Mouse (Mus musculus): Measurements from ENCODE around the gene Rpl10a.
"Not testable (repeated sequence)": the region's sequence is repeated elsewhere in the genome, so short reads cannot be mapped to it uniquely, and the experiment has no call there.

Gene Rpl10a

DNA sequence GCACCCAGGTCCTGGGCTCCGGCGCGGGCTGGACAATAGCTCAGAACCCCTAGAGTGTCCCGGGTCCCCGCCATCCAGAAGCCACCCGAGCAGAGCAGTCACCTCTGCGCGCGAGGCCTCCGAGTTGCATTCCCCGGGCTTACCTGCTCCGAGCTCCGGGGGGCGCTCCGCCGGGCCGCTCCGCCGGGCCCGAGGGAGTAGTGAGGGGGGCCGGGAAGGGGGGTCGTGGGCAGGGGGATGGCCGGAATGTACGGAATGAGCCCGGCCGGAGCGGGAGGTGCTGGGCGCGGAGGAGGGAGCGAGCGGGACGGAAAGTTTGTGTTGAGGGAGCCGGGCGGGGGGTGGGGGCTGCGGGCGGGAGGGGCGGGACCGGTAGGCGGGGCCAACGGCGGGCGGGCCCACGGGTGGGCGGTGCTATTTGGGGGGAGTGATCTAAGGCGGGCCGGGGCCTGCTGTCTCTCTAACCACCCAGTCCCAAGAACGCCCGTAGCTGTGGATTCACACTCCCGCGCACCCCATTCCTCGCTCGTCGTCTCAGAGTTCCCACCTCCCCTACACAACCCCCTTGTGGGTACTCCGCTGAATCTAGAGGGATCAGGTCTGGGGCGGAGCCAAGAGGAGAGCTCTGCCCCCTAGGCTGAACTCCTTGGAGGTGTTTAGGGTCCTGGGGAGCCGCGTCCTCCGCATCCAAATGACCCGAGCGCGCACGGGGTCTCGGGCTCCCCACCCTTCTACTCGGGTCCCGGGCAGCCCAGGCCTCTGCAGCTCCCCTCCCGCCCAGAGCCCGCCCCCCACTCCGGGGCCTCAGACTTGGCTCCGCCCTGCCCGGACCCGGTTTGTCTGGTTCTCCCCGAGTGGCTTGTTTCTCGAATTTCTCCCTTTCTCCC is 22.4 kb downstream of the Rpl10a start, which contains the start of gene Tead3:
Tead3 (minus strand) TSS at position 352 of the 887 bp plus-strand sequence.
- ATAC-seq (ENCODE audit: insufficient number of reproducible peaks, low FRiP score, low TSS enrichment): no peak

DNA sequence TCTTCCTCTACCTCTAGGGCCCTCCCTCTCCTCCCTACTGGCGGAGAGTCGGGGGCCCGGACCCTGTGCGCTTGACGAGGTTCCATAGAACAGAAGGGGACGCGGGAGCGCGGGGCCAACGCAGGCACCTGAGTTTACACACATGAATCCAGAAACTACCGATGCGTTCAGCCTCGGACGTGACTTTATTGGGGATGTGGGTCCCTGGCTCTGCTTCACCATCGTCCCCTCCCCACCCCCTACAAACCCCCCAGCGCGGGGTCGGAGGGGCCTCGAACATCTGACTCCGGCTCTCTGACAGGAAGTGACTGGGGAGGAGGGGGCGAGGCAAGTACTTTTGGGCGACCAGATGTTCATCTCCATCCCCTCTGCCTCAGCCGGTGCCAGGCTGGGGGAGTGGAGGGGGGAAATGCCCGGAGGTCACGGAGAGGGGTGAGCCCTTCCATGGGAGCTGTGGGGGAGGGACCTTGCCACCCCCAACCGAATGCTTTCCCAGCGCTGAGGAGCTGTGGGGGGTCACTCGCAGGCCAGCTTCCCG is 23.2 kb downstream of the Rpl10a start:
- no peak for ATAC-seq (ENCODE audit: insufficient number of reproducible peaks, low FRiP score, low TSS enrichment)

DNA sequence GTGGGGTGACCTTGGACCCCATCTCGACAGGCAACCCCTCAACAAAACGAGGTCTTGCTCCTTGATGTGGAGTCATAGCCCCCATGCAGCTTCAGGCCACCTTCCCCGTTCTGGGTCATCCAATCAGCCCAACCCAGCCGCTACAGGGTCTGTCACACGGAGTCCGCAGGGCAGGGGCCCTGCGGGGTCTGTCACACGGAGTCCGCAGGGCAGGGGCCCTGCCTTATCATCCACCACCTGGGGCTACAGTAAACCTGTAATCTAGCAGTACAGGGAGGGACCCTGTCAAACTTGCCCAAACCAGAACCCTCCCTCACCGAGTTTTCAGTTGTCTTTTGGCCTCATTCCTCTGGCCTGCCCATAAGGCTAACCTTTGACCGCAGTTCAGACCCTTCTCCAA is 23.7 kb downstream of the Rpl10a start:
- ATAC-seq (ENCODE audit: insufficient number of reproducible peaks, low FRiP score, low TSS enrichment): no peak

DNA sequence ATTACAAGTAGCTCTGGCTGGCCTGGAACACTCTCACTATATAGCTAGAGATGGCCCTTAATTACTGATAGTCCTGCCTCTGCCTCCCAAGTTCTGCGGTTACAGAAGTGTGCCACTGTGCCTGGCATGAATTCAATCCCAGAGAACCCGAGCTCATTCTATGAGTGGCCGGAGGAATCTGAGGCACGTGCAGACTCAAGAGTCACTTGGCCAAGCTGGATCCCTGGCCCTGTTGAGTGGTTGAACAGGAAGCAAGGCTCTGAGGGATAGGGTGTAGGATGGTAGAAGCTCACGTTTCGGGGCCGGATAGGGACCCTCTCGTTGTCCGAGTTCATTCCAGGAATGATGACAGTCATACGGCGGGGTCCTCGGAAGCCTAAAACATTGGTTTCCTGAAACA is 27.6 kb downstream of the Rpl10a start:
- ATAC-seq (ENCODE audit: insufficient number of reproducible peaks, low FRiP score, low TSS enrichment): no peak

DNA sequence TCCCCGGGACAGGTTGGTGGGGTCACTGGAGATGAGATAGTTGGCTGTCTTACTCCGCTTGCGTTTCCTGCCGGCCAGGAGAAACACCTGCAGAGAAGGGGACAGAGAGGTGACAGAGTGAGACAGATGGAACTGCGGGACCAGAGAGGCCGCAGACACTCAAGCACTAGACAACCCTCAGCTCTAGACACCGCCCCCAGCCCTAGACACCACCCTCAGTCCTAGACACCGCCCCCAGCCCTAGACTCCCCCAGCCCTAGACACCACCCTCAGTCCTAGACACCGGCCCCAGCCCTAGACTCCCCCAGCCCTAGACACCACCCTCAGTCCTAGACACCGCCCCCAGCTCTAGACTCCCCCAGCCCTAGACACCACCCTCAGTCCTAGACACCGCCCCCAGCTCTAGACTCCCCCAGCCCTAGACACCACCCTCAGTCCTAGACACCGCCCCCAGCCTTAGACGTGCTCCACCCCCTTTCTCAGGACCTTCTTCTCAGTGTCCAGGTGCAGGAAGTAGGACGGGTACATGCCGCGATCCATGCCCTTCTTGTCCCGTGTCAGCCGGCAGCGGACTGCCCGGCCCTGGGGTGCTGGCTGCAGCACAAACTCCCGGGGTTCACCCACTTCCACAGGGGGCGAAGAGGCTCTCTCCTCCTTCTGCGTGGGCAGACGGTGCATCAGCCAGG is 30.4 kb downstream of the Rpl10a start:
- ATAC-seq (ENCODE audit: insufficient number of reproducible peaks, low FRiP score, low TSS enrichment): not testable (repeated sequence)

DNA sequence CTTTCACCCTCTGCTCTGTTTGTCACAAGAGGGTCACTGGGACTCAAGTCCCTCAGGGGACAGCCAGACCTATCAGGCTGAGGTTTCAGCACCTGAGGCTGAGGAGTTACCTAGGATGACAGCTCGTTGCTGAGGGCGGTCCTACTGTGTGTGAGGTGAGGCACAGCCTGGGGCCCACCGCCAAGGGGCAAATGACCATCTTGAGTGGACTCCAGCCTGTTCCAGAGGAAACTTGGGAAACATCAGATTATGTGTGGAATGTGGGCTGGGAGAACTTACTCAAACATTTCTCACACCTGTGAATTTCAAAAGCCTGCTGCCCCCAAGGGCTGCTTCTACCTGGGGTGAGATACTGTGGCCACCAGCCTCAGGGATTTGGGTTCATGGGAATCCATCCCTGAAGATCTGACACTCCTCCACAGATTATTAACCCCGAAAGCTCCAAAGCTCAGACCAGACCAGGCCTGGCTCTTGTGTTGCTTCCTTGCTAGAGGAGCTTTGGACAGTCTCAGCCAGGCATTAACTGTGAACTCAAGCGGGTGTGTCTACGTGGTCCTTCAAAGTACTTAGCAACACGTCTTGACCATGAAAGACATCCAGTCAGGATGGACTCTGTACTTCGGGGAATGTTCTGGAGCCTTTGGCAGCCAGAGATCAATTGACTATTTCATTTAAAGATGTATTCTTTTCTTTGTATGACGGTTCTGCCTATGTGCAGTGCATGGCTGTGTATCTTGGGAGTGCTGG is 32.4 kb downstream of the Rpl10a start:
- ATAC-seq (ENCODE audit: insufficient number of reproducible peaks, low FRiP score, low TSS enrichment): no peak

DNA sequence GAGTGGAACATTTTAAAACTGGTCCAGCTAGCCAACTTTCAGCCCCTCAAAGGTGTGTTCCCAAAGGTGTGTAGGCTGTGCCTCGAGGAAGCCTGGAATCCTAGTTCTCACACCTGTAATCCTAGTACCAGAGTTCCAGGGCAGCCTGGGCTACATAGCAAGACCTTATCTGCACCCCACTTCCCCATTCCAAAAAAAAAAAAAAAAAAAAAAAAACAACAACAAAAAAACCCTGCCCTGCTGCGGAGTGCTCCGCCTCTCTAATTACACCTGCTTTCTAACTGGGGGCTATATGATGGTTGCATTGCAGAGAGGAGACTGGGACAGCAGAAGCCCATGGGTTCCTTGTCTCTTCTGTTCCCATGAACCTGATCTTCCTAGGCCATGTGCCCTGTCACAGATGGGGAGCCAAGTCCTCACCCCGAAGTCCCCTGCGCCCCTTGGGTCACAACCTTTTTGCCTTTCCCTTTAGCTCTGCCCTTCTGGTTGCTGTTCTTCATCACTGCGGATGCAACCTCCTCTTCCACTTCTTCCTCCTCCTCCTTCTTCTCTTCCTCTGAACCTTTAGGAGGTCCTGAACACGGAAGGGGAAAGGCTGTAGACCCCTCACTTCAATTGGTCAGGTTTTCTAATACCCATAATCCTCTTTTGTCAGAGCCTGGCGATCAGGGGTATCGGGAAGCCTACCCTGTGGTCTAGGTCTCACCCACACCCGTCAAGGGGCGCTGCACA is 33.8 kb downstream of the Rpl10a start:
- ATAC-seq (ENCODE audit: insufficient number of reproducible peaks, low FRiP score, low TSS enrichment): no peak

DNA sequence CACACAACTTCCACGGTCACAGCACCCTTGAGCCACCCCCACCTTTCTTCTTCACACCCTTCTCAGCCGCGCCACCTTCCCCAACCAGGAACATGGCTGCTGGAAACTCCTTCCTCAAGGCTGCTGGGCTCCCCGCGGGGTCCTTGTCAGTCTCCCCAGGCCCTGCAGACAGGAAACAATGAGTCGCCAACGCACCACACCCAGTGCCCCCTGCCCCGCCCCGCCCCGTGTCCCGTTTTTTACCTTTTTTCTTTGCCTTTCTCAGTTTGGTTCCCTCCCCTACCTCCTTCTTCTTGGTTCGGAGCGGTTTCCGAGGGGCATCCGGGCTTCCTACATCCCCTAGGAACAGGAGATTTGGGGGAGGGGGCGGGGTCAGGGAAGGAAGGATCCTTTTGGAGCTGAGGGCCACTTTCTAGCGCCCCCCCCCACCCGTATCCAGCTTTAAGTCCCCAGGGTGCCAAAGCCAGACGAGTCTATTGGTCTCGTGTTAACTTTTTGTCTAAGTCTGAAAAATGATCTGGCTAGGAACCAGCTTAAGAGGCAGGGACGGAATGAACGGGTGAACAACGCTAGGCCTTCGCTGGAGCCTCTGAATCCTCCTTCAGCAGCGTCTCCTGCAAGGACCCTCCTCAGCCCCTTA is 34.5 kb downstream of the Rpl10a start:
- ATAC-seq (ENCODE audit: insufficient number of reproducible peaks, low FRiP score, low TSS enrichment): no peak

DNA sequence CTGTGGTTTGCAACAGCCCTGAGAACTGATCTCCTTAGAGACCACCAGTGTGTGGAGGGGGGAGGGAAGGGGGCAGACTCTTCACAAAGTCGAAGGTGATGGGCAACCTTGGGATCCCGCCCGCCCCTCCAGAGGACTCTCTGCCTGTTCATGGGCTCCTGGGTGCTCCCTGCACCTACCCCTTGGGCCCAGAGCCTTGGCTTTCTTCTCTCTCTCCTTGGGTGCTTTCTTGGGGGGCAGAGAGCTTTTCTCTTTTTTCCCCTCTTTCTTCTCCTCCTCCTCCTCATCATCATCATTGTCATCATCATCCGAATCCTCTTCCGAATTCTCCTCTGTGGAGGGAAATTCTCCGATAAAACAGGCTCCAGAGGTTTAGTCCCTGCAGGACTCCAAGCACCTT is 35.2 kb downstream of the Rpl10a start:
- ATAC-seq (ENCODE audit: insufficient number of reproducible peaks, low FRiP score, low TSS enrichment): no peak

DNA sequence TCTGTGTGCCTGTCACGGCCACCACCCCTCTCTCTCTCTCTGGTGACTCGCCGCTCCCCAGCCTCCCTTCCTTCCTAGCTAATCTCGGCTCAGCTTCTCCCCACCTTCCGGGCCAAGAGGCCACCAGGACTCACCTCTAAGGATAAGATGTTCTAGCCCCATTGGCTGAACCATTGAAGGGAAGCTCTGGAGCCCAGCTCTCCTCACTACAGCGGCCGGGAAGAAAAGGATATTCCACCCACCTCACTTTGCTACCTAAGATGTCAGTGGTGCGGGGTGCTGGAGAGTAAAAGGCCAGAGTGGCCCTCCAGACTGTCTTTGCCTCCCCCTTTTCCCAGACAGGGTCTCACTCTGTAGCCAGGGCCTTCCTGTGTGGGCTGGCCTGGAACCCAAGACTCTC is 36.9 kb downstream of the Rpl10a start, which contains the start of gene Tulp1:
Tulp1 (minus strand) TSS at position 101 of the 400 bp plus-strand sequence.
- no peak for ATAC-seq (ENCODE audit: insufficient number of reproducible peaks, low FRiP score, low TSS enrichment)

DNA sequence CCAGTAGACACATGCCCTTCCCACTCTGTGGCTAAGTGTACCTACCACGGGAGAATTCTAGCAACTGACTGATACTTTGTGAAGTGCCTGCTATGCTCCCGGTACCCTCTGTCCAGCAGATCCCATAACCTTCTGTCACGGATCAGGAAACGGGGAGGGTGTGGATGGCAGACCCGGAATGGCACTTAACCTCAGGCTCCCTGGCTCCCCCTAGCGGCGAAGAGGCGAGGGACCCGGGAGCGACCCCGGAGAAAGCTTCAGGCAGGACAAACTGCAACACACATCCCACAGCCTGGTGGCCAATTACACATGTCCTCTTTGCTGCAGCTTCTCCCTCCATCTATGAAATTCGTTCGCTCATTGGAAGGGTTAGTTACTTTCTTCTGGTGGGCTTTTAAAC is 40.2 kb downstream of the Rpl10a start:
- no peak; the same call in 1 of the 2 replicates for ATAC-seq (ENCODE audit: insufficient number of reproducible peaks, low FRiP score, low TSS enrichment)

DNA sequence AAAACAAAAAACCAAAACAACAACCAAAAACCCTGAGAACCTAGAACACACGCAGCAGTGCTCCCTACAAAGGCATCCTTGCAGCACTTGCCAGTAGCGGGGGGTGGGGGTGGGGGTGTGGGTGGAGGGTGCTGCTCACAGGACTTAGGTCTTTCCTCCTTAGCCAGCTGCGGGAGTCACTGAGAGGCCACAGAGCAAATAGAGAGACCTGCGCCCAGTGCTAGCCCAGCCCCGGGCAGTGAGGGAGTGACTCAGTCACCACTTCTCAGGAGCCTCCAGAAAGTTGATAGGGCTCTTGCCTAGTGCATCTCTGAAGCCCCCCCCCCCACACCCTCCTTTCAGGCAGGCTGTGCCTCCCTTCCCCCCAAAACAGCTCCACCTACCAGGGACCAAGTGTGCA is 40.8 kb downstream of the Rpl10a start:
- no peak for ATAC-seq (ENCODE audit: insufficient number of reproducible peaks, low FRiP score, low TSS enrichment)

DNA sequence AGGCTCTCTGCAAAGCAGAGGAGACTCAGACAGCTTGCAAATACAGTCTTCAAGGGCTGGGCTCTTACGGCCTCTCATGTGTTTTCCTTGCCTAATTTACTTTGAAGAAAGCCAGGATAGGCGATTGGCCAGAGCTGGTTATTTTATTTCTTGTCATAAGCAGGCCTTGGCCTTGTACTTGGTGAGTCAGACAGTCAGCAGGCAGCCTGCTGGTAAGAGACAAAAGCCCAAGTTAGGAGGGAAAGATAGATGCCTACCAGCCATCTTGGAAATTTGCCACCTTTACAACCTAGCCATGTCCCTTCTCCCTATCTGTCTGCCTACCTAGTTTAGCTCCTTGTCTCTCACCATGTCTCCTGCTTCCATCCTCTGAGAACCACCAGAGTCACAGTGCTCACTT is 43.0 kb downstream of the Rpl10a start:
- no peak for ATAC-seq (ENCODE audit: insufficient number of reproducible peaks, low FRiP score, low TSS enrichment)

DNA sequence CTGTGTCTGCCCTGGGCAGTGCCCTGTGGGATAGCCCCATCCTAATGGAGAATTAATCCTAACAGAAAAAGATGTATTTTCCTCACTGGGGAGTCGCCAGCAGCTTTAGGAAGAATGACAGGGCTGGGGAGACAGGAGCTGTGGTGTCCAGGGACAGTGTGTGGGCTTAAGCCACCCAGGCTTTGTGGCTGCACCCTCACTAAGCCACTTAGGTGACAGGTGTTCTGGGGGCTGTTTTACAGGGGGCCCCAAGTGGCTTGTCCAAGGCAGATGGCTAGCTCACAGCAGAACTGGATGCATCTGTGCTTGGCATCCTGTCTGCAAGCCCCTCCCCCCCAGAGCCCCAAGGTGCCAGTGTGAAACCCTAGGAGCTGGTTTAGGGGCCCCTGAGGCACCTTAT is 43.7 kb downstream of the Rpl10a start:
- ATAC-seq (ENCODE audit: insufficient number of reproducible peaks, low FRiP score, low TSS enrichment): no peak

DNA sequence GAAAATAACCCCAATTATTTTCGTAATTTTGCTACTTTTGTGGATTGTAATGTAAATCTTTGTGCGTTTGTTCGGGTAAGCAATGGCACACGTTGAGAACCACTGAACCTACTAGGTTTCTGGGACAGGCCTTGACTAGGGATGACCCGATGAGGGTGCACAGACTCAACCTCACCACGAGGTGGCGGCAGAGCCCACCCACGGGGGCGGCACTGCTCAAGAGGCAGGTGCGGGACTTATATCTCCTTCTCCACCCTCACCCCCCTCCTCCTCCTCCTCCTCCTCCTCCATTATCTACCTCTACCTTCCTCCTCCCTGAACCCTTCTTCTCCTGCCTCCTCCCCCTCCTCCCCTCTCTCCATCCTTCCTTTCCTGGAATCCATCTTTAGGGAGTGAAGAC is 45.5 kb downstream of the Rpl10a start:
- ATAC-seq (ENCODE audit: insufficient number of reproducible peaks, low FRiP score, low TSS enrichment): no peak

DNA sequence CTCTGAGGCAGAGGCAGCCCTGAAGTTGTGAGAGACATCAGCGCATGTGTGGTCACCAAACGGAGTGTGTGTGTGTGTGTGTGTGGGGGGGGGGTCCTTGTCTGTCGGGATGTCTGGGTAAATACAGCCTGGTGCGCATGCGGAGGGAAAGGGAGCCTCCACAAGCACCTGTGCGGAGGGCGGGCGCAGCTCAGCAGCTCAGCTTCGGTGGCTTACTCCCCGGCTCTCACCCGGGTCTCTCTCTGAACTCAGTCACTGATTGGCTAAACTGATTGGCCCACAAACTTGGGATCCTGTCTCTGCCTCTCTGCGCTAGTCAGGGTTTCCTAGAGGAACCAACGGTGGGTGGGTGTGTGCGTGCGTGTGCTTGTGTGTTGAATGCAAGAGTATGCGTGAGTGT is 46.2 kb downstream of the Rpl10a start:
- ATAC-seq (ENCODE audit: insufficient number of reproducible peaks, low FRiP score, low TSS enrichment): no peak

DNA sequence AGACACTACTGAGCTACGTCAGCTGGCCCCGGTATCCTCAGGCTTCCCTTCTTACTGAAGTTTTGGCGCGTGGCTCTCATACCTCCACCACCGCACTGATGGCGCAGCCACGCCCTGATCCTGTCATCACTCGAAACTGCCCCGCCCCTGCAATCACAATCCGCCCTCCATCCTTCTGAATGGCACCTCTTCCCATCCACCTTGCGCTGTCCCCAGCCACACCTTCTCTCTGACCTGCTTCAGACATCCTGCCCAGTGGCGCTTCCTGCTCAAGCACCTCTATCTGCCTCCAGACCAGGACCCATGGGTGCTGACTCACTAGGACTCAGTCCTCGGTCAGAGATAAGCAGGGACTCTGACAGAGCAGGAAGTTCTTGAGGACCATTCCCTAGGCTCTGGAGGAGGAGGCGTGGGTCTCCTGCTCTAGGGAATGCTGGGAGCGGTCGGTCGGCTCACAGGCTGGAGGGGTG is 47.4 kb downstream of the Rpl10a start:
- ATAC-seq (ENCODE audit: insufficient number of reproducible peaks, low FRiP score, low TSS enrichment): no peak

DNA sequence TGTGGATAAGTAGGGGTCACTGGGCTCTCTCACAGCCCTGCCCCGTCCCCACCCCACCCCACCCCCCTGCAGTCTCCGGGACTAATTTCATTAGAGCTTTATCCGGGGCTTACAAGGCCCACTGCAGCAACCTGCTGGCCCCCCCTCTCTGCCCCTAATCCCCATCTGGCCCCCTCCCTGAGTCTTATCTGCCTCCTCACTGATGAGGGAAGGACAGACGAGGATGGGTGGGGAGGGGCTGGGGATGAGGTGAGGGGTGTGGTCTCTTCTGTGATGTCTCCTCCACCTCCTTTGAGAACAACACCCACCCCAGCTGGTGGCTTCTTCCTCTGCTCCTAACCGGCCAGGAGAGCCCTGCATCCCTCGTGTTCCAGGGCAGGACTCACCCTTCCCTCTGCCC is 52.0 kb downstream of the Rpl10a start:
- no peak for ATAC-seq (ENCODE audit: insufficient number of reproducible peaks, low FRiP score, low TSS enrichment)

Measured in cerebellum, adult (tissue).